Mouse (Mus musculus): ENCODE data around the gene F11.

- TF ChIP-seq TAL1 (IDR thresholded peaks at IDR 0.05; ENCODE audit: low read length) (no peak), GATA1 (IDR thresholded peaks at IDR 0.05; ENCODE audit: low read length) (no peak)
Measured at GRCm38 (mm10) chr8:45302390-45302789, 40.6 kb upstream of the F11 start.

Data from erythroblast, embryonic 14.5 days (primary cell).